Mouse (Mus musculus): ENCODE results near the gene Prcc.

Gene Prcc

GRCm38 (mm10) chr3:87910573-87911141, 25.2 kb upstream of the Prcc start:
- no peak for TF ChIP-seq GATA4 (IDR thresholded peaks at IDR 0.05; ENCODE audit: insufficient replicate concordance, low read length)

GRCm38 (mm10) chr3:87909874-87910273, 24.5 kb upstream of the Prcc start:
- no peak for TF ChIP-seq GATA4 (IDR thresholded peaks at IDR 0.05; ENCODE audit: insufficient replicate concordance, low read length)

- no peak for TF ChIP-seq GATA4 (IDR thresholded peaks at IDR 0.05; ENCODE audit: insufficient replicate concordance, low read length)
Measured at GRCm38 (mm10) chr3:87909381-87909780, 24.0 kb upstream of the Prcc start.

GRCm38 (mm10) chr3:87907906-87908305, 22.5 kb upstream of the Prcc start:
- TF ChIP-seq GATA4 (IDR thresholded peaks at IDR 0.05; ENCODE audit: insufficient replicate concordance, low read length), result no peak

- TF ChIP-seq GATA4 (IDR thresholded peaks at IDR 0.05; ENCODE audit: insufficient replicate concordance, low read length), result no peak
Measured at GRCm38 (mm10) chr3:87906981-87907857, 21.8 kb upstream of the Prcc start.

GRCm38 (mm10) chr3:87906601-87906980, 21.2 kb upstream of the Prcc start:
- no peak for TF ChIP-seq GATA4 (IDR thresholded peaks at IDR 0.05; ENCODE audit: insufficient replicate concordance, low read length)

GRCm38 (mm10) chr3:87905880-87906485, 20.6 kb upstream of the Prcc start, which contains the start of gene Hdgf:
Gene Hdgf (plus strand): TSS chr3:87906321.
- TF ChIP-seq GATA4 (IDR thresholded peaks at IDR 0.05; ENCODE audit: insufficient replicate concordance, low read length), result peak; percentile 6; the same call in 1 of the 2 replicates

GRCm38 (mm10) chr3:87903821-87904220, 18.4 kb upstream of the Prcc start:
- TF ChIP-seq GATA4 (IDR thresholded peaks at IDR 0.05; ENCODE audit: insufficient replicate concordance, low read length), result no peak

GRCm38 (mm10) chr3:87901036-87901624, 15.7 kb upstream of the Prcc start:
- TF ChIP-seq GATA4 (IDR thresholded peaks at IDR 0.05; ENCODE audit: insufficient replicate concordance, low read length), result no peak

GRCm38 (mm10) chr3:87899776-87900175, 14.4 kb upstream of the Prcc start:
- no peak for TF ChIP-seq GATA4 (IDR thresholded peaks at IDR 0.05; ENCODE audit: insufficient replicate concordance, low read length)

GRCm38 (mm10) chr3:87899266-87899665, 13.9 kb upstream of the Prcc start:
- TF ChIP-seq GATA4 (IDR thresholded peaks at IDR 0.05; ENCODE audit: insufficient replicate concordance, low read length), result no peak

GRCm38 (mm10) chr3:87893367-87893905, 8.0 kb upstream of the Prcc start:
- no peak for TF ChIP-seq GATA4 (IDR thresholded peaks at IDR 0.05; ENCODE audit: insufficient replicate concordance, low read length)

GRCm38 (mm10) chr3:87891481-87891880, 6.1 kb upstream of the Prcc start:
- TF ChIP-seq GATA4 (IDR thresholded peaks at IDR 0.05; ENCODE audit: insufficient replicate concordance, low read length), result no peak

GRCm38 (mm10) chr3:87886416-87886815, 1.0 kb upstream of the Prcc start:
- no peak for TF ChIP-seq GATA4 (IDR thresholded peaks at IDR 0.05; ENCODE audit: insufficient replicate concordance, low read length)

GRCm38 (mm10) chr3:87886004-87886365, 577 bp upstream of the Prcc start:
- no peak for TF ChIP-seq GATA4 (IDR thresholded peaks at IDR 0.05; ENCODE audit: insufficient replicate concordance, low read length)
